Mouse (Mus musculus) layer of hippocampus, adult 11-12 months (tissue): ENCODE results near the gene Tenm3.

Experiments used
- DNase-seq: peaks from one replicate; pipeline ENCODE4 v3.0.0; 2022; ENCODE audit warnings: low spot score

Tenm3 gene

GRCm38 (mm10) chr8:48659226-48659625, 184.5 kb downstream of the Tenm3 start:
- no peak for DNase-seq

GRCm38 (mm10) chr8:48655381-48656043, 188.2 kb downstream of the Tenm3 start:
- DNase-seq: no peak

- no peak for DNase-seq
These were observed 193.9 kb downstream of the Tenm3 start for GRCm38 (mm10) chr8:48649845-48650244.

GRCm38 (mm10) chr8:48649415-48649814, 194.3 kb downstream of the Tenm3 start:
- no peak for DNase-seq

GRCm38 (mm10) chr8:48646110-48646509, 197.6 kb downstream of the Tenm3 start:
- no peak for DNase-seq

GRCm38 (mm10) chr8:48638129-48638528, 205.6 kb downstream of the Tenm3 start:
- DNase-seq: no peak

- no peak for DNase-seq
These were observed 206.8 kb downstream of the Tenm3 start for GRCm38 (mm10) chr8:48636979-48637378.

- no peak for DNase-seq
These were observed 207.9 kb downstream of the Tenm3 start for GRCm38 (mm10) chr8:48635815-48636214.

- no peak for DNase-seq
These were observed 210.3 kb downstream of the Tenm3 start for GRCm38 (mm10) chr8:48633426-48633825.

GRCm38 (mm10) chr8:48622517-48623153, 221.1 kb downstream of the Tenm3 start:
- DNase-seq: no peak

GRCm38 (mm10) chr8:48615088-48615487, 228.7 kb downstream of the Tenm3 start:
- no peak for DNase-seq

GRCm38 (mm10) chr8:48611934-48612512, 231.7 kb downstream of the Tenm3 start:
- DNase-seq: no peak

- DNase-seq: no peak
These were observed 232.6 kb downstream of the Tenm3 start for GRCm38 (mm10) chr8:48611126-48611525.

GRCm38 (mm10) chr8:48610316-48610715, 233.4 kb downstream of the Tenm3 start:
- DNase-seq: no peak

GRCm38 (mm10) chr8:48609684-48610083, 234.1 kb downstream of the Tenm3 start:
- no peak for DNase-seq

GRCm38 (mm10) chr8:48604190-48604897, 239.4 kb downstream of the Tenm3 start:
- DNase-seq: no peak

- DNase-seq: no peak
These were observed 240.4 kb downstream of the Tenm3 start for GRCm38 (mm10) chr8:48603165-48603840.

GRCm38 (mm10) chr8:48601621-48602020, 242.1 kb downstream of the Tenm3 start:
- no peak for DNase-seq

- no peak for DNase-seq
These were observed 244.7 kb downstream of the Tenm3 start for GRCm38 (mm10) chr8:48599028-48599427.

GRCm38 (mm10) chr8:48596332-48596731, 247.4 kb downstream of the Tenm3 start:
- DNase-seq: no peak

GRCm38 (mm10) chr8:48591818-48592217, 251.9 kb downstream of the Tenm3 start:
- DNase-seq: no peak

GRCm38 (mm10) chr8:48579732-48580131, 264.0 kb downstream of the Tenm3 start:
- no peak for DNase-seq
